Mouse (Mus musculus) hematopoietic multipotent progenitor cell, adult 10-12 weeks (in vitro differentiated cells): ENCODE measurements around the gene Tmem62. TPM values are rescaled to one million over a fixed set of nuclear protein-coding genes. Genes with fewer than 3 reads are reported as not detected.

Experiments
- polyA plus RNA-seq: library from polyadenylated mRNA; stranded (reverse); fragments of >175 nt; gene quantifications from 2 replicates; pipeline ENCODE4 v1.2.3, GENCODE M21; 2012; ENCODE audit warnings: low replicate concordance

Tmem62 gene
- 3.5 and 10.4 TPM in 2 replicates for polyA plus RNA-seq

GRCm38 (mm10) chr2:120976990-120977925 lies at the start of gene Tmem62:
Tmem62 (plus strand) TSS chr2:120977017.

GRCm38 (mm10) chr2:120970559-120971080 lies 6.2 kb upstream of the Tmem62 start, which contains the start of gene Ubr1:
Ubr1 (minus strand) TSS chr2:120970715.

GRCm38 (mm10) chr2:121007925-121008663 lies 31.3 kb downstream of the Tmem62 start, which contains the start of gene Ccndbp1:
Ccndbp1 (plus strand) TSS chr2:121008403.

GRCm38 (mm10) chr2:121036733-121037341 lies 60.0 kb downstream of the Tmem62 start, which contains the start of gene Epb42:
Epb42 (minus strand) TSS chr2:121037072.

Other genes starting within 250 kb of the Tmem62 start
- 35.8 and 84.4 TPM in 2 replicates for gene Cdan1, start 126.9 kb upstream of the Tmem62 start, polyA plus RNA-seq
- 5.1 and 11.0 TPM in 2 replicates for gene Ttbk2, start 126.4 kb upstream of the Tmem62 start, polyA plus RNA-seq
- gene Ubr1, start 6.3 kb upstream of the Tmem62 start, polyA plus RNA-seq, result 7.9 and 34.4 TPM in 2 replicates
- gene Ccndbp1, start 31.4 kb downstream of the Tmem62 start, polyA plus RNA-seq, result 7.0 and 34.1 TPM in 2 replicates
- 0.72 and 6.7 TPM in 2 replicates for gene Epb42, start 60.1 kb downstream of the Tmem62 start, polyA plus RNA-seq
- gene Tgm5, start 108.8 kb downstream of the Tmem62 start, polyA plus RNA-seq, result not detected in 2 replicates
- gene Tgm7, start 132.8 kb downstream of the Tmem62 start, polyA plus RNA-seq, result 0.05 TPM in 1 of 2 replicates, not detected in the other
- 5.4 and 5.9 TPM in 2 replicates for gene Adal, start 163.4 kb downstream of the Tmem62 start, polyA plus RNA-seq
- gene Lcmt2, start 163.6 kb downstream of the Tmem62 start, polyA plus RNA-seq, result 5.9 and 10.2 TPM in 2 replicates
- gene Tubgcp4, start 193.6 kb downstream of the Tmem62 start, polyA plus RNA-seq, result 6.4 and 20.8 TPM in 2 replicates
- gene Zscan29, start 194.1 kb downstream of the Tmem62 start, polyA plus RNA-seq, result 18.7 and 32.2 TPM in 2 replicates